Mouse (Mus musculus): Measurements from ENCODE around the gene Ints5.

Gene Ints5

DNA sequence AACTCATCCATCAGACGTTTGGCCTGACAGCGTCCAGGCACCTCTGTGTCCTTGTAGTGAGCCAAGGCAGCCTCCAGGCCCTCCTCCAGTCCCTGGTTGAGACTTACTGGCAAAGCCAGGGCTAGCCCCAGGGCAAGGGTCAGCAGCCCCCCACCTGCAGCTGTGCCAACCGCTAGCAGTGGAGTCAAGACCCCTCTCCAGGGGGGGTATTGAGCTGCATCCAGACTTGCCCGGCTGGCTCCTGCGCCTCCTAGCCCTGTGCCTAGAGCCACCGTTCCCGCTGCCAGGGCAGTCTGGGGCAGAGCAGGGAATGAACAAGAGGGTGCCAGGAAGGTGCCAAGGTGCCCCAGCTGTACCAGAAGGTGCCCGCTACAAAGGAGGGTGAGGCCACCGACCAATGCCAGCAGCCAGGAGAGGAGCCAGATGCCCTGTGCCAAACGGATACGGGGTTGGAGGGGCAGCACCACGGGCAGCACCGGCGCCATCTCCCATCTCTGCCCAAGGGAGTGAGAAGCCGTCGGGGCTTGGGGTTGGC lies 36.0 kb downstream of the Ints5 start:
- DNase-seq (ENCODE audit: inconsistent ontology term): no peak

DNA sequence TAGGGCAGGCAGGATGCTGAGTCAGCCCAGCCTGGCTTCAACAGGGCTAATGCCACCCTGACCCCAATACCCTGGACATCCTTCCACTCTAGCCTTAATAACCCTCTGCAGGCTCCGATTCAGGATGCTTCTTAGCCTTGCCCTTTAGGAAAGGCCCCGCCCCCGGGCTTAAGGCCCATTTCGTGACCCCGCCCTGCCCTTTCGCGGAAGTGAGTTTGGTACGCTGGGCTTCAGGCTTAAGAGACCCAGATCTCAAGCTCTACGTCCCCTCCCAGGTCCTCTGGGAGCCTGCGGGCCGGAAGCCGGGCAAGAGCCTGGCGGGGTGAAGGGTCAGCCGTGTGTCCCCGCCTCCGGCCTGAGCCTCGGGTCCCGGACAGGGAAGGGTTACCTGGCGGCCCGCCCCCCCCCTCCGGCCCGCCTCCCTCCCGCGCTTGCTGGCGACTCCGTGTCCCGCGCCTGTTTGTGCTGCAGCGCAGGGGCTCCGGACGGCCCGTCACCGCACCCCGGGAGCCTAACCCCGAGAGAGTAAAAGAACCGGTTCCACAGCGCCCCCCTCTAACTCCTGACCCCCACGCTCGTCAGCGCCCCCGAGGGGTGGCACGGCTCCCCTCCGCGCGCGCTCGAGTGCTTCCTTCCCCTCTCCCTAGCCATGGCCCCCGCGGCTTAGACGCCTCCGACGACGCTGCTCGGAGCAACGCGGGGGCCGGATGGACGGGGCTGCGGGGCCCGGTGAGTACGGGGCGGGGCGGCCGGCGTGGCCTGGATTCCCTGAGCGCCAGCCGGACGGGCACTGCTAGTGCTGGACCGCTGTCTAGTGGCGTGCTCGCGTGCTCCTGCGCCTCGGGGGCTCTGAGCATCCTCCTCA lies 36.7 kb downstream of the Ints5 start, which contains the start of the genes Rom1 and Eml3:
Gene Rom1, minus strand, starts transcription at position 133 of the 865 bp plus-strand sequence.
Gene Eml3, plus strand, starts transcription at position 329 of the 865 bp plus-strand sequence.
- DNase-seq (ENCODE audit: inconsistent ontology term): peak; percentile 90

DNA sequence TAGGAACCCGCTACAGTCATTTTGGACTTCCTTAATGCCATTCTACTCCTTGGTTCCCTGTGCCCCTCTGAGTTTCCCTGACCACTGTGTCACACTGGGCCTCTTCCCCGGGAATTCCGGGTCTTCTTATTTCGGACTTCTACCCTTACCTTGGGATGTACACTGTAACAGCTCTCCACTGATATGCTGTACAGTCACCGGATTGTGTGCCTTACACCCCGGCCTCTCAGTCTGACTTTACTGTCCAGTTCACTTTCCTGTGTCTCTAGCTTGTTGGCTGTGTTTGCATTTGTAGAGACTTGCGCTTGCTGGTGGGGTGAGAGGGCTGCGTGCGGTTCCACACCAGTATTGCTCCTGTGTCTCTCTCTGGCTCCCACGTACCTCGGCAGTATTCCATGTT lies 37.3 kb downstream of the Ints5 start:
- DNase-seq (ENCODE audit: inconsistent ontology term): peak; percentile 9

DNA sequence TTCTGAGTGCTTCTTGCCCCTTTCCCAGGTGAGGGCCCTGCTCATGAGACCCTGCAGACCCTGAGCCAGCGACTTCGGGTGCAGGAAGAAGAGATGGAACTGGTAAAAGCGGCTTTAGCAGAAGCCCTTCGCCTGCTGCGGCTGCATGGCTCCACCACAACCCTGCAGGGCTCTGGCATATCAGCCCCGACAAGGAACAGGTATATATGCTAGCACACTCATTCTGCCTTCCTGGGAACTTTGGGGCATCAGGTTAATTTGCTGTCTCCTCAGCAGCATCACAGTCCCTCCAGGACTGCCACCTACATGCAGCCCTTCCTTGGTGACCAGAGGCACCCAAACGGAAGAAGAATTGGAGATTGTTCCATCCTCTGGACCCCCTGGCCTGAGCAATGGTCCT lies 38.0 kb downstream of the Ints5 start:
- no peak for DNase-seq (ENCODE audit: inconsistent ontology term)

DNA sequence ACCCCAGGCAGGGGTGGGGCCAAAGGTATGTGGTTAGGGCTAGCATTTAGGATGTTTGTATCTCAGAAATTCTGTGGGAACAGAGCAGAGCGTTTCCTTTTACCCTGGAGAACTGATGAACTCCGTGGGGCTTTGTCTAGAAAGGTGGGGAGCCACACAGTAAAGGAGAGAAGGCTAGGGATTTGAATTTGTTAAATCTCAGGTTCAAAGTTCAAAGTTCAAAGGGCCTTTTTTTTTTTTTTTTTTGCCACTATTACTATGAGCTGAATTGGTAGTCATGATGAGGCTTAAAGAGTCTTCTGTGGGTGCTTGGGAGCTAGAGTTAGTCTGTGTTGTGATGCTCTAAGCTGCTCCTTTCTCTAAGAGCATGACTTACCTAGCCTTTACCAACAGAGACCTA lies 43.9 kb downstream of the Ints5 start:
- DNase-seq (ENCODE audit: inconsistent ontology term): no peak

DNA sequence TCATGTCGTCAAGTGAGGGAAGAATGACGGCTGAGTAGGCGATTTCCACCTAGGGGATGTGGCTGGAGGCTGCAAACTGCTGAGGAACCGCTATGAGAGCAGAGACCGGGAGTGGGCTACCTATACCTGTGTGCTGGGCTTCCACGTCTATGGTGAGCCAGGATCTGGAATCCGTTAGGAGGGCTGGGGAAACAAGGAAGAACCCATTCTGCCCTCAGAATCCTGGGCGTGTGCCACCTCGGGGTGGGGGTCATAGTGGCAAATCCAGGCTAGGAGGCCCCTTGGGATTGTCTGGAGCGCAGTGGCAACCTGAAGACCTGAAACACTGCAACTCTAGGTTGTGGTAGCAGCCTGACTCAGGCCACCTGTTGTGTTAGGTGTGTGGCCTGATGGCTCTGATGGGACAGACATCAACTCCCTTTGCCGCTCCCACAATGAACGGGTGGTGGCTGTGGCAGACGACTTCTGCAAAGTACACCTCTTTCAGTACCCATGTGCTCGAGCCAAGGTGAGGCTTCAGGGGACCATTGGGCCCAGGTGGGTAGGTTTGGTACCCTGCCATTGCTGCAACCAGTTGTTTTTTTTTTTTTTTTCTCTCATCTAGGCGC lies 47.8 kb downstream of the Ints5 start:
- DNase-seq (ENCODE audit: inconsistent ontology term): no peak

DNA sequence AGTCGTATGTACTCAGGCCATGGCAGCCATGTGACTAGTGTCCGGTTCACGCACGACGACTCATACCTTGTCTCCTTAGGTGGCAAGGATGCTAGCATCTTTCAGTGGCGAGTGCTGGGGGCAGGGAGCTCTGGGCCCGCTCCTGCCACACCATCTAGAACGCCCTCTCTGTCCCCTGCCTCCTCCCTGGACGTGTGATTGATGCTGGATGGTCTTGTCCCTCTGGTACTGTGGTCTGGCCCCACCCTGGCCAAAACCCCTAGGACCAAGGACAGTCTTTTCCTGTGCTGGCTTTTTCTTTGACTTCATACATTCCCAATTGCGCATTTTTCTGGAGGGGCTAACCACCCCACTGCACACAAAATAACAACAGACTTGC lies 48.3 kb downstream of the Ints5 start:
- DNase-seq (ENCODE audit: inconsistent ontology term): no peak

DNA sequence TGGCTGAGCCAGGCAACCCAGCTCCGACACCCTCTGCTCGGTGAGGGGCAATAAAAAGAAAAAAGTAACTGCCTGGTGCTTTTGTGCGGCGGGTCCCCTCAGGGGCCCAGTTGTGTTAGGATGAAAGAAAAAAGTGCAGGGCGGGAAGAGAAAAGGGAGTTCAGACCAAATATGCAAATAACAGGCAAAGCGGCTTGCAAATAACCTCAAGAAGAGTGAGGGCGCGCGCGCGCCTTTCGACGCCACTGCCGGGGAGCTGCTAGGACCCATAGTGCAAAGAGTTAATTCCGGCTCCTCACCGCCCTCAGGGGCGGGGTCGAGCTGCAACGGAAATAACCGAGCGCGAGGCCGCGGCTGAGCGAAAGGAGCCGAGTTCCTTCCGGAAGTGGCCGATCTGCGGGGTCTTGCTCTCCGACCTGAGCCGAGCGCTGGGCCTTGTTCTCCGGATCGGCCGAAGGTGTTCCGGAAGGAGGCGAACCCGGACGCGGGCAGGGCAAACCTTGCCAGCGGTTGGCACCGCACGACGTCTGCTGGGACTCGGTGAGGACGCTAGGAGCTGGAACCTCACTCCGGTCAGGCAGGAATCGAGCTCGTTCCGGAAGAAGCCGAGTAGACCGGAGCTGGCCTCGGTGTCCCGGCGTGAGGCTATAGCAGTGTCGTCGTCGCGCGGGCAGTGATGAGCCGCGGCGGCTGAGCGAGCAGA lies 48.9 kb downstream of the Ints5 start, which contains the start of gene Mta2:
Gene Mta2, plus strand, starts transcription at position 361 of the 703 bp plus-strand sequence.
- DNase-seq (ENCODE audit: inconsistent ontology term): peak; percentile 98

DNA sequence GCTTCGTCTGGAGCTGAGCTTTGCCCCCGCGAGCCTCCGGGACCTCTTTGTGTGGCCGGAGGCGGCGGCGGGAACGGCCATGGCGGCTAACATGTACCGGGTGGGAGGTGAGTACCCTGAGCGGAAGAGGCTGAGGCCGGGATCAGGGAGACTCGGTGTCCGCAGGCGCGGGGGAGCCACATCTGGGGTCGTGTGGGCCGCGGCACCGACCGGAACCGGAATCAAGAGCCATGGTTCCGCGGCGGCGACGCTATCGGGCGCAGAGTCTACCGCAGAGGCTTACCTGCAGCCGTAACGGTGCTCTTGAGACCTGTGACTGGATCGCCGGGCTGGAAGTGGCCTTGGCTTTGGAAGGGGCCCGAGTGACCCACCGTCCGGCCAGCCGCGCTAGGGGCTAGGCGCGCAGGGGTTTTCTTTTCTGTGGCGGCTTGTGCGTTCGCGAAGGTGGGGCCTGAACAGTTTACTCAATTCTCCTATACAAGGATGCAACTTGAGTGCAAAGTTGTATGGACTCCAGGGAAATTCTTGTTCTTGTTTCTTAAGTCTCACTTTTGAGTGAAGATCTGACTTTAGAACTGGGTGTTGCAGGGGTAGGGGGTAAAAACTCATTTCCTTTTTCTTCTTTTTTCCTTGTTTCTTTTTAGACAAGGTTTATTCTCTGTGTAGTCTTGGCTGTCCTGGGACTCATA lies 49.6 kb downstream of the Ints5 start:
- peak; percentile 75 for DNase-seq (ENCODE audit: inconsistent ontology term)

DNA sequence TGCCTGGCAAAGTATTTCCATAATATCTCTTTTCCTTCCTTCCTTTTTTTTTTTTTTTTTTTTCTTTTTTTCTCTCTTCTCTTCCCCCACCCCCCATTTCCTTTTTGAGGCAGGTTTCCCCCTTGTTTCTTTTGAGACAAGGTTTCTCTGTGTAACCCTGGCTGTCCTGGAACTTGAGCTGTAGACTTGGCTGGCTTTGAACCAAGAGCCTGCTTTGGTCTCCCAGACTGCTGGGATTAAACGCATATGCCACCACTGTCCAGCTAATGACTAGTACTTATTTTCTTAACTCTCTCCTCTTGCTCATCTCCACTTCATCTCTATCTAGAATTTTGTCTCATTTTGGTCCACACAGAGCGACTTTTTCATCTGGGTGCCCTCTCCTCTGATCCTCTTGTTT lies 50.2 kb downstream of the Ints5 start:
- no peak for DNase-seq (ENCODE audit: inconsistent ontology term)

DNA sequence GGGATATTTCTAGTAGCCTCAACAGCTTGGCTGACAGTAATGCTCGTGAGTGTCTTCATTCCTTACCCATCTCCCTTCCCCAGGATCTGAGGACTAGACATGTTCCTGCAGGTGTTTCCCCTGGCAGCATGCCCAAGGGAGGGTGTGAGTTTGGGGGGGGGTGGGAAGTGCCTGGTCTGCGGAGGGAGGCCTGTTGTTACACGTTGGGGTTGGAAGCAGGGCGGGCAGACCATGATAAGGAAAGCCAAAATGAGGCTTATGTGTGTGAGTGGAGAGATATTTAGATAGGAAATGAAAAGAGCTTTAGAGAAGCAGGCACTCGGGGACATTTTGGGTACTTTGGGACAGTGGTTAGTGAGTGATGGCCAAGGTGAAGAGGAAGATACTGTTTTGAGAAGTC lies 51.3 kb downstream of the Ints5 start:
- DNase-seq (ENCODE audit: inconsistent ontology term): no peak

DNA sequence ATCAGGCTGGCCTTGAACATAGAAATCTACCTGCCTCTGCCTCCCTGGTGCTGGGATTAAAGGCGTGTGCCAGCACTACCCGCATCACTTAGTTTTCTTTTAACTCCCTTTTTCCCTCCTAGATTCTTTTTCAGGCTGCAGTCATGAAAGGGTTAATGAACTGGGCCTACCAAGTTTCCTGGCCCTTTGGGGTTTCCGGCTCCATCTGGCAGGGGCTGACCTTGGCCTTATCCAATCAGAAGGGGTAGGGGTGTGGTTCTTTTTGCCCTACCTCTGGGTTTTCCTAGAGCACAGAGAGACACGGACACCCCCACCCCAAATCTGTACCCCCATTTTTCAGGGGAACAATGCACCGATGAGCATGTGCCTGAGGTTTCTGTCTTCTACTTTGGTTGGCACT lies 51.9 kb downstream of the Ints5 start:
- peak; percentile 84 for DNase-seq (ENCODE audit: inconsistent ontology term)

DNA sequence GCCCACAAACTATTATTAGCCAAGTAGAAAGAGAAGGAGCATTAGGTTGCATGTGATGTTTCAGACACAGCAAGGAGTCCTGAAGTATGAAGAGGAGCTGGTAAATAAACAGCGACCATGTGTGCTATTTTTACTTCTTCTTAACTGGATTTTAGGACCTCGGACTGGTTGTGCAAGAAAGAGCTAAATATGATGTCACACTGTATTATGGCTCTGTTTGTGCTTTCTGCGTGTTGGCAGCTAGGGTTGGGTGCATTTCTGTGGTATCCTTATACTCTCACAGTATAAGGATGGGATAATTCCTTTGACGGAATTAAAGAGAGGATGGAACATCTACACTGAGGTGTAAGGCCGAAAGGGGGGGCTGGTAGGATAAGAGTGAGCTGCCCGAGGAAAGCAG lies 52.4 kb downstream of the Ints5 start:
- DNase-seq (ENCODE audit: inconsistent ontology term): no peak

DNA sequence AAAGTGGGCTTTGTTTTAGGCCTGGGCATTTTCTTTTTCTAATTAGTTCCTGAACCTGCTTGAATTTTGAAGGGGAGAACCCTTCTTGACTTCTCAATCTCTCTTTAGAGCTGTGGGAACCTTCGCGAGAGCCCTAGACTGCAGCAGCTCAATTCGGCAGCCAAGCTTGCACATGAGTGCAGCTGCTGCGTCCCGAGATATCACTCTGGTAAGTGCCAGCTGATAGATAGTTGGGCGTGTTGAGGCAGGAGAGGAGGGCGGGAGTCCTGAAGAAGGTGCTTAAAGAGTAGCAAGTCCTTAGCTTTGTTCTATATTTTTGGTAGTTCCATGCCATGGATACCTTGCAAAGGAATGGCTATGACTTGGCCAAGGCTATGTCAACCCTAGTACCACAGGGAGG lies 54.1 kb downstream of the Ints5 start:
- DNase-seq (ENCODE audit: inconsistent ontology term): no peak
